Mouse (Mus musculus): ENCODE measurements around the gene Lbp.

- TF ChIP-seq CTCF (IDR thresholded peaks at IDR 0.05; ENCODE audit: low read depth), result peak; percentile 71
- no peak for TF ChIP-seq EP300 (IDR thresholded peaks at IDR 0.05; ENCODE audit: low read depth)
Measured at GRCm38 (mm10) chr2:158317026-158317425, 10.7 kb downstream of the Lbp start.
